Mouse (Mus musculus): ENCODE results near the gene Drap1.
"Not testable (repeated sequence)": the region's sequence is repeated elsewhere in the genome, so short reads cannot be mapped to it uniquely, and the experiment has no call there.

Gene Drap1

GRCm38 (mm10) chr19:5419630-5420029 lies 5.1 kb downstream of the Drap1 start:
- no peak for DNase-seq

- no peak for DNase-seq
These were observed 5.9 kb downstream of the Drap1 start for GRCm38 (mm10) chr19:5418750-5419466.

DNA sequence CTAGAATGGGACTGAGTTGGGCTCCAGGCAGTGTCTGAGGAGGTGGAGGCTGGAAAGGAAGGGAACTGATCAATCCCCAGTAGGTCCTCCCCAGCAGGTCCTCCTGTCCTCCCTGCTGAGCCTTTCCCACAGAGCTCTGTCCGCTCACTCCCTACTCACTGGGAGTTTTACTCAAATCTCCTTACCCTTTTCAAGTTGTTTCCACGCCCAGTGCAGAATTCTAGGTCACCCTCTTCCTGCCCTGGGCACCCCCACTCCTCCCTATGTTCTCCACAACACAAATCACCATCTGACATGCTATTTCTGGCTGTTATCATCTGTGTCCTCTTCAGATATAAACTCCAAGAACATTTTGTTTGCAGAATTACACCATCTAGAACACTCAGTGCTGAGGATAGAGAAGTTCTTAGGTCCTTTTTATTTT lies 10.2 kb downstream of the Drap1 start:
- no peak for DNase-seq

- DNase-seq = no peak
These were observed 10.9 kb downstream of the Drap1 start for GRCm38 (mm10) chr19:5413840-5414239.

- DNase-seq = no peak
These were observed 12.8 kb downstream of the Drap1 start for GRCm38 (mm10) chr19:5411961-5412360.

- no peak for DNase-seq
These were observed 14.1 kb downstream of the Drap1 start for GRCm38 (mm10) chr19:5410641-5411040.

DNA sequence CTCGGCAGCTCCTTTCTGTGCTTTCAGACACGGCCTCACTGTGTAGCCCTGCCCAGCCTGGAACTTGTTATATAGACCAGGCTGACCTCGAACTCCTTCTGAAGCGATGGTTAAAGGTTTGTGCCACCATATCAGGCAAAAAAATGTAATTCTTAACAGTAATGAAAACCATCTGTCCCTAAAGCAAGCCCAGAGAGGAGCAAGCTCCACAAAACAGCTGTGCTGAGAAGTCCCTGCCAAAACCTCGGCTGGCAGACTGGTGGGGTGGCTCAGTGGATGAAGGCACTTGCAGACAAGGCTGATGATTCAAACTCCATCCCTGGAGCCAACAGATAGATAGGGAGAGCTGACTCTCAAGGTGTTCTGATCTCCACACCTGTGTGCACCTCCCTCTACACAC lies 15.7 kb downstream of the Drap1 start:
- DNase-seq = no peak

DNA sequence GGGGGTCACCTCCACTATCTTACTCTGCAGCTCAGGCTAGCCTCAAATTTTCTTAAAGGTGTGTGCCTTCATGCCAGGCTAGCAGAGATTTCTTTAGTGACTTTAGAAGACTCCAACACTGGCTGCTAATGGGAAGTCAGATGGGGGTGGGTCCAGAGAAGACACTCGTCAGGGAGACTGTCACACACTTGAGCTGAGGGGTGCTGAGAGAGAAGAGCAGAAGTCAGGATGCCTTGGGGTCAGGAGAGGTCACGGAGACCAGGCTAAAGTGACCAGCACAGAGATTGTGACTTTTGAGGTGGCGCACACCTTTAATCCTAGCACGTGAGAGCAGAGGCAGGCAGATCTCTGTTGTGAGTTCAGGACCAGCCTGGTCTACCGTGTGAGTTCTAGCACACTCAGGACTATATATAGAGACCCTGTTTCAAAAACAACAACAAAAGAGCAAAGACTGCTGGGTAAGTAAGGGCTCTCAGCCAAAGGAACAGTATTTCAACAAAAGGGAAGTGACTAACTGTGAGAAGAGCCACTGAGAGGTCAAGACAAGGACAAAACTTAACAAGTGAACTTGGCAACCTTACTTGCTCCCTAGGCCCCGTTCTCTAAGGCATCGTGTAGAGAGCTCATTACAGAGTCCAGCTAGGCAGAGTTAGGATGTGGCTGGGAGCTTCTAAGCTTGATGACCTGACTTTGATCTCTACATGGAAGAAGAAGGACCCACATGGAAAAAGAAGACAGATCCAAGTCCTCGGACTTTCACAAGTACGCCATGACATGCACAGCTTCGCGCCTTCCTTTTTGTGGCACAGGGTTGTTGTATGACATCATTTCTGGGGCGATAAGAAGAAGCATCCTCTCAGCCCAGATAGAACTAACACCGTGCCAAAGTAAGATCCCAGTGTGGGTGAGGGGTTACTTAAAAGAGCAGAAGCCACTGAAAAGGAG lies 16.4 kb downstream of the Drap1 start:
- no peak for DNase-seq

GRCm38 (mm10) chr19:5407133-5407532 lies 17.6 kb downstream of the Drap1 start:
- peak; percentile 87 for DNase-seq

- peak; percentile 82 for DNase-seq
These were observed 18.1 kb downstream of the Drap1 start for GRCm38 (mm10) chr19:5406531-5407126.

DNA sequence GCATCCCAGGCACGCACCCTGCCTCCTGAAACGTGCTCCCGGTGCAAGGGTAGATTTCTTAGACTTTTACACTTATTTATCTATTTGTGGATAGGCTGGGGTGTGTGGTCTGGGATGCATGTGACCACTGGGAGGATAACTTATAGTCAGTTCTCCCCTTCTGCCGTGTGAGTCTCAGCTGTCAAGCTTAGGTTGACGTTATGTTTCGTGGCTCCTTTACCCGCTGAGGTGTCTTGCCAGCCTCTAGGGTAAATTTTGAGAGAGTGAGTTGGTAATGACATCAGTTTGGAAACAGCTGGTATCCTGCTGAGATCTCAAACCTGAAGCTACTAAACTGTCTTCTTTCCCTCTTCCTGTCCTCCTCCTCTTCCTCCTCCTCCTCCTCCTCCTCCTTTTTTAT lies 18.9 kb downstream of the Drap1 start:
- no peak for DNase-seq

GRCm38 (mm10) chr19:5402293-5402692 lies 22.5 kb downstream of the Drap1 start, which contains the start of gene Tsga10ip:
Tsga10ip (minus strand) TSS chr19:5402526.
- peak; percentile 49 for DNase-seq

DNA sequence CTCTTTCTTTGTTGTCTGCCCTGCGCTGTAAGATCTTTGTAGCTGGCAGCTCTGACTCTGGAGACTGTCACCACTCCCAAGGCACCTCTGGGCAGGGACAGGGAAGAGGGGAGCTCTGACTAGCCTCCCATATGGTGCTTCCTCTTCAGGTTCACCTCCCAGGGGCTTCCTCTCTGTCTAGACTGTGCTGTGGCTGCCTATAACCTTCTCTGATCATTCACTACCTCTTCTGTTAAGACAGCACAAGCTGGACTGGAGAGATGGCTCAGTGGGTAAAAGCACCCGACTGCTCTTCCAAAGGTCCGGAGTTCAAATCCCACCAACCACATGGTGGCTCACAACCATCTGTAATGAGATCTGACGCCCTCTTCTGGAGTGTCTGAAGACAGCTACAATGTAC lies 23.7 kb downstream of the Drap1 start:
- DNase-seq = not testable (repeated sequence)

GRCm38 (mm10) chr19:5395371-5395770 lies 29.4 kb downstream of the Drap1 start:
- no peak for DNase-seq

DNA sequence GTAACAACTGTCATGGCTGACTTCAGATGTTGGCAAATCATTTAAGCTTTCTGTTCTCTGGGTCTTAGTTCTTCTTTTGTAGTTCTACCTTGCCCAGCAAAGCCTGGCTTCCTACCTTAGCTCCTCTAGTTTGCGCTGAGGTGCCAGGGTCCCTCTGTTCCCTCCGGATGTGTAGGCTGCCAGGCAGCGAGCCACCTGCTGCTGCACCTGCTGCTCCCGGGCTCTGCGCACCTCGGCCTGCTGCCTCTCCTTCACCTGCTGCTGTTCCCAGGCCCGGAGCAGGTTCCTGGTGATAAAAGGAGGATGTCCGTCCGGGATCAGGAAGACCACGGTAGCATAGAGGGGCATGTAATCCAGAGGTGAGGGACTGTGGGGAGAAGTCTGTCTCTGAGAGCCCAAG lies 30.6 kb downstream of the Drap1 start:
- DNase-seq = peak; percentile 73

GRCm38 (mm10) chr19:5392892-5393291 lies 31.9 kb downstream of the Drap1 start:
- DNase-seq = peak; percentile 84

DNA sequence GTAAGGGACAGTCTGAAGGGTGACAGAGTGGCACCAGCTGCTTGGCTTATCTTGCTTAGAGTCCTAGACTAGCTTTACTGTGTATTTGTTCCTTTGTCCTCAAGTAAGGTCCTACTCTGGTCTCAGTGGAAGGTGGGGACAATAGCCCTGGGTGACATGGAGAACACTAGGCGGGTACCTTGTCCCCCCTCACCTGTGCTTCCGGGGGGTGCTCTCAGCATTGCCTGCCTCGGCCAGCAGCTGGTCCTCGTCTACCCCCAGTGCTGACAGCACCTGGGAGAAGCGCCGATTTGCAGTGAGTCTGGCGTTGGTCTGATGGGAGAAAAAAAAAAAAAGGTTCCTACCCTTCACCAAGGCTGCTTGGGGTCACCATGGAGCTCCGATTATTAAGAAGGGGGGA lies 34.4 kb downstream of the Drap1 start:
- no peak for DNase-seq

DNA sequence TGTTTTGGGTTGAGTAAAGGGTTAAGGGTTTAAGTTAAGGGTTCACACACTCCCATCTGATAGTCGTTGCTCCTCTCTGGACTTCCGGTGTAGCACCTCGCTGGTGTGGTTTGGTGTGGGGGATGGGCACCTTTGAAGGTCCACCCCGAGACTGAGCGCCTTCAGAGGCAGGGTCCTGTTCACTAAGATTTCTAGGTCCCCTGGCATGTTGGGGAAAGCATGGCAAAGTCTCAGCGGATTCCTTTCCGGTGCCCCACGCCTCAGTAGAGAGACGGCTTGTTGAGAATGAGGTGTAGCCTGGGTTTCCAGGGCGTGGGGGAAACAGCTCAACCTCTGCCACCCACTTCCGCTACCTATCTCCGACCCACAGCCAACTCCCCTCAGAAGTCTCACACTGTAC lies 35.1 kb downstream of the Drap1 start:
- no peak for DNase-seq

- DNase-seq = peak; percentile 95
These were observed 36.1 kb downstream of the Drap1 start, which contains the start of gene Sart1 for GRCm38 (mm10) chr19:5388588-5389242. Sart1 (minus strand) TSS chr19:5388703.

- DNase-seq = no peak
These were observed 36.8 kb downstream of the Drap1 start for GRCm38 (mm10) chr19:5388011-5388441.

DNA sequence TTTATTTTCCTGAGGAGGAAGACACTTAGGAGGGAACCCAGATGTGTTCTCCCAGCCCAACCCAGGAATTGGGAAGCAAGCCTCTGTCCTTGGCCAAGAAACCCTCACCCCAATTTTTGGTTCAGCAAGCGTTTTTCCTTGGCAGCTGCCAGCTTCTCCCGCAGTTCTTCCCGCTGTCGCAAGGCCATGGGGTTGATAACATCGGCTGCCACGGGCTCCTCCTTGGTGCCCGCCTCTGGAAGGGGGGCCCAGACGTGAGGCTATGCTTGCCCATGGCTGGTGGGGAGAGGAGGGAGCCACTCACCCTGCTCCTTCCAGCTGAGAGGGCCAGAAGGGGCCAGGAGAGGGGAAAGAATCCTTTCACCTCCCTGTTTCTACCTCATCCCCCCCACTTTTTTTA lies 40.1 kb downstream of the Drap1 start:
- no peak for DNase-seq

DNA sequence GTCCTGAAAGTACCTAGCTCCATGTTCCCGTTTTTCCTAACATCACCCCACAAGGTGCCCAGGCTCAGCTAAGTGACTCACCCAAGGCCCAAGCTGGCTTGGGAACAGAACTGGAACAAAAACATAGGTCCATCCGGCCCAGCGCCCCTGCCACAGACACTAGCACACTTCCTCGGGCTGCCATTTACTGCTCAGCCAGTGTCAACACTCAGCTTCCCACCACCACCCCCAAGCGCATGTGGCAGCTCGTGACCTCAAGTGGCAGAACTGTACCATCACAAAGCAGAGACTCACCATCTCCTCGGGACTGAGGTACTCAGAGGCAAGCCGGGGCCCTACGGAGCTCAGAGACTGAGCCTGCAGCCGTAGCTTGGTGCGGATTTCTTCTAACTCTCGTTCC lies 41.5 kb downstream of the Drap1 start:
- no peak for DNase-seq

- no peak for DNase-seq
These were observed 47.3 kb downstream of the Drap1 start for GRCm38 (mm10) chr19:5377446-5377845.
